Mouse (Mus musculus): ENCODE measurements around the gene Cdk16. TPM values are rescaled to one million over a fixed set of nuclear protein-coding genes. Genes with fewer than 3 reads are reported as not detected.

Gene Cdk16
- total and polyA plus RNA-seq, 2 experiments from 2014 or later: 171 to 218 TPM

DNA sequence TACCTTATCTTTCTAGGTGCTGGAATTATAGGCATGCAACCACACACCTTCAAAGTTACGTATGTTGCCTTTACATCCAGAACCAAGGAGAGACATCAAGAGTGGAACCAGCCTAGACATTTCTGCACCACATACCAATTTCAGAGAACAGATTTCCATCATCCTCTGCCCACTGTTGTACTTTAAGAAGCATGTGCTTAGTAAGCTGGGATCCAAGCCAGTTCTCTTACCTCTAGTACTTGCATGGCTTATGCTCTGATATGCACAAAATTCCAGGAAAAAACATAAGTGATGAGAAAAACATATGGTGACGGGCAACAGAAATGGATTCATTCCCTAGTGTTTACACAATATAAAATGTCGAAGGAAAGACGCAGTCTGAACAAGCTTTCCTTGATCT, 48.7 kb downstream of the Cdk16 start:
- TF ChIP-seq CTCF (IDR thresholded peaks at IDR 0.05): no peak
- DNase-seq (ENCODE audit: low spot score) (no peak), ATAC-seq (ENCODE audit: low FRiP score) (no peak)
- H3K9ac ChIP-seq (replicated peaks; ENCODE audit: low read length, poor library complexity, severe bottlenecking): no peak overlapping the region
- no peaks in the 10 kb centered on the region for H3K9me3 ChIP-seq (ENCODE audit: low read length)
- no peak overlapping the region for H3K27ac ChIP-seq (ENCODE audit: low read depth, low read length)
- H3K4me1 ChIP-seq (ENCODE audit: insufficient read depth, low read length): no peaks in the 10 kb centered on the region
- H3K4me2 ChIP-seq (ENCODE audit: low read depth, low read length, poor library complexity, severe bottlenecking): no peak overlapping the region
- H3K4me3 ChIP-seq (ENCODE audit: low read depth, low read length): no peak overlapping the region
- 91% methylated on average over 4 of the region's 4 CpGs for WGBS
- no peaks in the 10 kb centered on the region for H3K27me3 ChIP-seq (ENCODE audit: insufficient read depth, low read length)
- no peaks in the 10 kb centered on the region for H3K36me3 ChIP-seq (ENCODE audit: insufficient read depth, low read length)

GRCm38 (mm10) chrX:20748829-20749228, 61.1 kb downstream of the Cdk16 start:
- H3K4me2 ChIP-seq (ENCODE audit: low read depth, low read length, poor library complexity, severe bottlenecking): no peak overlapping the region
- 87% methylated on average over 2 of the region's 2 CpGs for WGBS
- H3K36me3 ChIP-seq (ENCODE audit: insufficient read depth, low read length): no peaks in the 10 kb centered on the region
- H3K27ac ChIP-seq (ENCODE audit: low read depth, low read length): no peak overlapping the region
- no peak overlapping the region for H3K4me3 ChIP-seq (ENCODE audit: low read depth, low read length)
- no peak for TF ChIP-seq CTCF (IDR thresholded peaks at IDR 0.05)
- DNase-seq (ENCODE audit: low spot score) (no peak), ATAC-seq (ENCODE audit: low FRiP score) (no peak)
- H3K4me1 ChIP-seq (ENCODE audit: insufficient read depth, low read length): no peaks in the 10 kb centered on the region
- no peaks in the 10 kb centered on the region for H3K27me3 ChIP-seq (ENCODE audit: insufficient read depth, low read length)
- H3K9ac ChIP-seq (replicated peaks; ENCODE audit: low read length, poor library complexity, severe bottlenecking): no peak overlapping the region
- no peaks in the 10 kb centered on the region; the same call in 1 of the 2 replicates for H3K9me3 ChIP-seq (ENCODE audit: low read length)

Other genes starting within 250 kb of the Cdk16 start
- 0.11 and 0.19 TPM in 2 replicates for gene Rgn, start 138.2 kb upstream of the Cdk16 start, total RNA-seq (2014; rRNA removed)
- 0.83 and 1.1 TPM in 2 replicates for gene Rgn, start 138.2 kb upstream of the Cdk16 start, polyA plus RNA-seq (2015; fragmentation: Nextera tagmentation; extraction: Ambion mirVana)
- gene Rbm10, start 70.5 kb upstream of the Cdk16 start, total RNA-seq (2014; rRNA removed): 55.2 and 60.4 TPM in 2 replicates
- 27.5 and 28.7 TPM in 2 replicates for gene Rbm10, start 70.5 kb upstream of the Cdk16 start, polyA plus RNA-seq (2015; fragmentation: Nextera tagmentation; extraction: Ambion mirVana)
- gene Ndufb11, start 70.3 kb upstream of the Cdk16 start, total RNA-seq (2014; rRNA removed): 96.6 and 109 TPM in 2 replicates
- gene Ndufb11, start 70.3 kb upstream of the Cdk16 start, polyA plus RNA-seq (2015; fragmentation: Nextera tagmentation; extraction: Ambion mirVana): 277 and 295 TPM in 2 replicates
- 594 and 646 TPM in 2 replicates for gene Uba1, start 29.6 kb upstream of the Cdk16 start, total RNA-seq (2014; rRNA removed)
- 263 and 265 TPM in 2 replicates for gene Uba1, start 29.6 kb upstream of the Cdk16 start, polyA plus RNA-seq (2015; fragmentation: Nextera tagmentation; extraction: Ambion mirVana)
- gene Usp11, start 16.0 kb downstream of the Cdk16 start, total RNA-seq (2014; rRNA removed): 95.1 and 95.4 TPM in 2 replicates
- 76.2 and 77.0 TPM in 2 replicates for gene Usp11, start 16.0 kb downstream of the Cdk16 start, polyA plus RNA-seq (2015; fragmentation: Nextera tagmentation; extraction: Ambion mirVana)
- gene Araf, start 109.9 kb downstream of the Cdk16 start, total RNA-seq (2014; rRNA removed): 262 and 315 TPM in 2 replicates
- 424 and 456 TPM in 2 replicates for gene Araf, start 109.9 kb downstream of the Cdk16 start, polyA plus RNA-seq (2015; fragmentation: Nextera tagmentation; extraction: Ambion mirVana)
- gene Timp1, start 182.2 kb downstream of the Cdk16 start, total RNA-seq (2014; rRNA removed): 3.8 and 9.3 TPM in 2 replicates
- gene Timp1, start 182.2 kb downstream of the Cdk16 start, polyA plus RNA-seq (2015; fragmentation: Nextera tagmentation; extraction: Ambion mirVana): 3.2 and 4.1 TPM in 2 replicates
- gene Syn1, start 233.1 kb downstream of the Cdk16 start, total RNA-seq (2014; rRNA removed): 60.9 and 70.8 TPM in 2 replicates
- 113 and 115 TPM in 2 replicates for gene Syn1, start 233.1 kb downstream of the Cdk16 start, polyA plus RNA-seq (2015; fragmentation: Nextera tagmentation; extraction: Ambion mirVana)
- 7.7 and 8.4 TPM in 2 replicates for gene Cfp, start 243.6 kb downstream of the Cdk16 start, total RNA-seq (2014; rRNA removed)
- gene Cfp, start 243.6 kb downstream of the Cdk16 start, polyA plus RNA-seq (2015; fragmentation: Nextera tagmentation; extraction: Ambion mirVana): 3.1 and 3.2 TPM in 2 replicates